Mouse (Mus musculus): ENCODE results near the gene Wdr25.

- no peak for TF ChIP-seq CTCF (IDR thresholded peaks at IDR 0.05; ENCODE audit: insufficient read depth, low read depth, low read length)
- no peak for TF ChIP-seq POLR2A (IDR thresholded peaks at IDR 0.05; ENCODE audit: insufficient read depth, low read depth, low read length)
These were observed 20.3 kb upstream of the Wdr25 start for GRCm38 (mm10) chr12:108873122-108873521.

Data from olfactory bulb, adult 2 months (tissue).